Mouse (Mus musculus) CH12.LX (cell line): ENCODE results near the gene Pold3.

Source experiments
- CTCF ChIP-seq, 2 experiments: IDR thresholded peaks in 1 of 2; conservative IDR thresholded peaks in 1 of 2; 2 replicates each; pipeline ENCODE4 v1.5.1; 2011 to 2012; ENCODE audit warnings: low read depth in 2 of 2, low read length in 2 of 2, improper control_type of control experiment in 1 of 2, inconsistent platforms in 1 of 2, mild to moderate bottlenecking in 1 of 2, moderate library complexity in 1 of 2
- E2F4 ChIP-seq: IDR thresholded peaks from 2 replicates; pipeline ENCODE4 v1.6.1; 2011; ENCODE audit warnings: low read depth, low read length, improper control_type of control experiment; ENCODE audit not compliant: insufficient replicate concordance
- ELF1 ChIP-seq: IDR thresholded peaks from 2 replicates; pipeline ENCODE4 v1.6.1; 2014; ENCODE audit warnings: low read depth, mild to moderate bottlenecking, inconsistent platforms, low read length, improper control_type of control experiment
- HCFC1 ChIP-seq: IDR thresholded peaks from 2 replicates; pipeline ENCODE4 v1.6.1; 2012; ENCODE audit warnings: low read depth, mild to moderate bottlenecking, inconsistent platforms, low read length, improper control_type of control experiment
- KAT2A ChIP-seq: IDR thresholded peaks from 2 replicates; pipeline ENCODE4 v1.6.1; 2012; ENCODE audit warnings: low read length, improper control_type of control experiment, inconsistent platforms; ENCODE audit not compliant: insufficient replicate concordance
- POLR2AphosphoS2 ChIP-seq: IDR thresholded peaks from 2 replicates; pipeline ENCODE4 v1.6.1; 2011; ENCODE audit warnings: low read depth, low read length, improper control_type of control experiment

- TF ChIP-seq POLR2AphosphoS2 (no peak), CTCF (conservative IDR thresholded peaks at IDR 0.05 in 1 of 2, IDR thresholded peaks at IDR 0.05 in 1 of 2; ENCODE audit: low read depth in 2 of 2, low read length in 2 of 2) (no peak), KAT2A (no peak), HCFC1 (no peak), E2F4 (no peak), ELF1 (no peak)
Observed at GRCm38 (mm10) chr7:100080087-100080781, 41.1 kb downstream of the Pold3 start.
